Mouse (Mus musculus) E14TG2a.4 (cell line): ENCODE measurements around the gene Uqcrc1.

Experiments used
- CTCF ChIP-seq: conservative IDR thresholded peaks from 2 replicates; pipeline ENCODE4 v1.5.1; 2014; ENCODE audit warnings: low read length
- NANOG ChIP-seq: IDR thresholded peaks from 2 replicates; pipeline ENCODE4 v1.6.1; 2014; ENCODE audit warnings: borderline replicate concordance, low read length, mixed read lengths
- POU5F1 ChIP-seq: IDR thresholded peaks from 2 replicates; pipeline ENCODE4 v1.6.1; 2014; ENCODE audit warnings: low read length, borderline replicate concordance

- TF ChIP-seq CTCF (peak; percentile 56), NANOG (no peak), POU5F1 (no peak)
Observed at GRCm38 (mm10) chr9:108936418-108937364, at the start of gene Uqcrc1.
